Mouse (Mus musculus) lung, adult 2 months (tissue): Measurements from ENCODE around the gene Spef1.

Source experiments
- CTCF ChIP-seq: fragments of 200-500 bp; IDR thresholded peaks from 2 replicates; pipeline ENCODE4 v1.5.1; 2011; ENCODE audit warnings: mild to moderate bottlenecking, low read length, control low read depth; ENCODE audit not compliant: insufficient read depth
- POLR2A ChIP-seq: fragments of 200-500 bp; IDR thresholded peaks from 2 replicates; pipeline ENCODE4 v1.6.1; 2011; ENCODE audit warnings: low read depth, mild to moderate bottlenecking, control low read depth, low read length, borderline replicate concordance; ENCODE audit errors: extremely low read depth

DNA sequence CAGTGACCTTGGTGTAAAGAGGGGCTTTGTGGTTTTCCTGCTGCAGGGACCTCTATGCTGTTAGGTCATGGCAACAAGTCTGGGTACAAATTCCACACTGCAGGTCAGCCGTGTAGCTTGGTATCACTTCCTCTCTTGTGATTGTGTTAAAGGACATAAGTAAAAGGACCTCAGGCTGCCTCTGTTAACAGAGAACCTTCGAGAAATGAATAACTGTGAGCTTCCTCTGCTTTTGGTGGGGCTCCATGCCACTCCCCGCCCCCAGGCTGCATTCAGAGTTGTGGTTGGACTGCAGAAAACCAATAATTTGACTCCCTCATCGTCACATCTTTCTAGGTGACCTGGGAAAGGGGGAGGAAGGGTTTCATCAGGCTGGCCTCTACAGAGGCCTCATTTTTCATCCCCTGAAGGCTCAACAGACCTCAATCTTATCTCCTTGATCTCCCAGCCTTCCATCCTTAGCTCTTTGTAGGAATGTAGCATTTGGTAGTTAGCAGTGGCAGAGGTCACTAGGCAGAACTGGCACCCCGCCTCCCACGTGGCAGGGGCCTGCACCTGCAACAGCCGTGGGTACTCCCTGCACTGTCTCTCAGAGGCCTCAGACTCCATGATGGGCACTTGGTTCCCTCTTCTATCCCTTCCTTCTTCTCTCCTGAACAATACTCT lies 48.0 kb upstream of the Spef1 start:
- no peak for TF ChIP-seq CTCF
- TF ChIP-seq POLR2A, result no peak
